Mouse (Mus musculus): ENCODE data around the gene Mitd1.

- TF ChIP-seq CTCF (IDR thresholded peaks at IDR 0.05; ENCODE audit: borderline replicate concordance, control insufficient read depth, extremely low read depth, insufficient read depth, low read length, poor library complexity): no peak
- TF ChIP-seq POLR2A (IDR thresholded peaks at IDR 0.05; ENCODE audit: control insufficient read depth, extremely low read depth, insufficient read depth, low read length, poor library complexity): no peak
Observed at GRCm38 (mm10) chr1:37931806-37932205, 41.6 kb upstream of the Mitd1 start.

All from thymus, adult 2 months (tissue).